Mouse (Mus musculus) layer of hippocampus, adult 2 months (tissue): ENCODE results near the gene Bbs7. TPM values are rescaled to one million over a fixed set of nuclear protein-coding genes. Genes with fewer than 3 reads are reported as not detected.

Experiments
- DNase-seq, 2 experiments: peaks; one replicate each; pipeline ENCODE4 v3.0.0; 2022; ENCODE audit warnings: low spot score in 2 of 2
- H3K27ac ChIP-seq: fragments of 200-600 bp; 2 replicates; pipeline ENCODE4 v1.8.1; 2022
- H3K4me3 ChIP-seq: fragments of 200-600 bp; 2 replicates; pipeline ENCODE4 v1.8.1; 2022; ENCODE audit warnings: mild to moderate bottlenecking
- CTCF ChIP-seq: fragments of 200-600 bp; conservative IDR thresholded peaks from 2 replicates; pipeline ENCODE4 v1.8.1; 2022; ENCODE audit warnings: antibody characterized with exemption, mild to moderate bottlenecking, moderate library complexity
- total RNA-seq, 2 experiments: library from RNA; stranded (reverse); gene quantifications; 2 replicates each; pipeline ENCODE4 v1.2.3; 2021

Bbs7 gene
- total RNA-seq, 2 experiments from 2014 or later = 17.4 to 17.7 TPM

DNA sequence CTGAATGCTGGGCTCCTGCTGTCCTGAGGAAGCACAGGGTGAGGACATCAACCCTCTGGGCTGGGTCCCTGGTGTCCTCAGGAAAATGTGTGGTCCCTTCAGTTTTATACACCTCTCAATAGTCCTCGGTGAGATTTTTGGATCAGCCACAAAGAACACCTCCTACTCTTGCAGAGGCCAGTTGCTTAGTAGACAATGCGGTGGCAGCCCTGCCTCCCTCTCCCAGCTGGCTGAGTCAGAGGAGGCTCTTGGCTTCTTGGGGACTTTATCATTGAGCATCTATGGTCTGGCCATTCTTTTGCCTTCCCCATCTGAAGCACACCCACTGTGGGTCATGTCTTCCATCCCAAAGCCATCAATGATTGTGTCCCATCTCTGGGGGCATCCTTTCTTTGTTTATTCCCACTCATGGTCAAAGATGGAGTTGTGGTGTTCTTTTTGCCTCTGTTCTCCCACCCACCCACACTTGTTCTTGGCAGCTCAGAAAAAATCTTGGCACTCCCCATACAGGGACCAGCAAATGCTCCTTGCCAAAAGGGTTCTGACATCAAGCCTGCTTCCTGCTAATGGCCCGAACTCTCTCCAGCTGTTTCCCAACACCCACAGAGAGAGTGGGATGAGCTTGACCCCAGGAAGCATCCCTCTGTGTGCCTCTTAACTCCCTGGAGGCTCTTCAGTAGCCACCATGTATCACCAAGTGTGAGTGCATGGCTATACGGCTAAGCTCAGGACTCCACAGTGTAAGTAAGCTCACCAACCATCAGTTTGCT, 75.4 kb downstream of the Bbs7 start:
- no peak for DNase-seq
- Histone ChIP-seq H3K27ac (no peak overlapping the region), H3K4me3 (no peak overlapping the region)
- TF ChIP-seq CTCF = no peak

DNA sequence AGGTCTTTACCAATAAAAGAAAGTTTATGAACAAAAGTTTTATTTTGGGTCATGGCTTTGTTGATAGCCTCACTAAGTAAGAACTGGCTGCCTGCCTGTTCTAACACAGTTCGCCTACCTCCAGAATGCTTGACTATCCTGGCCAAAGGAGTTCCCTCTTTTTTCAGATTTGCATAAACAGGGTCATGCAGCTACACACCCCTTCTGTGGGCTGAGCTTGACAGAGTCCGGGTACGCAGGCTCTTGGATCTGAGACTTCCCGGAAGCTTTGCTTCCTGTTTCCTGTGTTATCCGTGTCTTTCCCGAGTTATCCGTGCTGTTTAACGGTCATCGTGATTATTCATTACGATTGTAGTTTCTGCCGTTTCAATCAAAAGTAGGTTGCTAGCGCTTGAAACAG, 77.2 kb downstream of the Bbs7 start:
- no peak overlapping the region for H3K27ac ChIP-seq
- DNase-seq = no peak
- H3K4me3 ChIP-seq = no peak overlapping the region
- no peak for TF ChIP-seq CTCF

- no peak for TF ChIP-seq CTCF
- no peak for DNase-seq
- Histone ChIP-seq H3K4me3 (no peak overlapping the region), H3K27ac (no peak overlapping the region)
These were observed 80.0 kb downstream of the Bbs7 start for GRCm38 (mm10) chr3:36533201-36533672.

- no peak for TF ChIP-seq CTCF
- Histone ChIP-seq H3K27ac (no peak overlapping the region), H3K4me3 (no peak overlapping the region)
- DNase-seq = no peak
These were observed 80.5 kb downstream of the Bbs7 start for GRCm38 (mm10) chr3:36532738-36533137.

- DNase-seq = no peak
These were observed 81.2 kb downstream of the Bbs7 start for GRCm38 (mm10) chr3:36531979-36532542.

DNA sequence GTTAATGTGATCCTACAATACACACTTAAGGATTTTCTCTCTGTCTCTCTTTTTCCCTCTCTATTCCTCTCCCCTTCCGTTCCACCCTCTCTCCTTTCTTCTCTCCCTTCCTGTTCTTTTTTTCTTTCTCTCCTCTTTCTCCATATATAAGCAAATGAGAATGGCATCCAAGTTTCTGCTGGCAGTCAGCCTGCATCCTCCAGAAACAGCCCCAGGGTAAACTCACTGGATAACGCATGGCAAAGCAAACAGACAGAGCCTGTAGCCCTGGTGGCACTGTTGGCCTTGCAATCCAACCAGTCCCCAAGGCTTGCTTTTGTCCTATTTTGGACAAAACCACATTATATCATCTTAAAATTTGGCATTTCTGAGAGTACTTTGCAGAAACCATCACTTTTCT, 82.0 kb downstream of the Bbs7 start:
- H3K4me3 ChIP-seq = no peak overlapping the region

More at GRCm38 (mm10) chr3:36531979-36532542, 81.2 kb downstream of the Bbs7 start:
- peak overlapping the region; percentile 30; the same call in 1 of the 2 replicates for H3K4me3 ChIP-seq
- no peak overlapping the region for H3K27ac ChIP-seq
- TF ChIP-seq CTCF = no peak

GRCm38 (mm10) chr3:36530781-36531180, 82.5 kb downstream of the Bbs7 start:
- DNase-seq = no peak
- no peak overlapping the region for H3K27ac ChIP-seq
- TF ChIP-seq CTCF = no peak
- no peak overlapping the region for H3K4me3 ChIP-seq

More for the DNA sequence above, 82.0 kb downstream of the Bbs7 start:
- H3K27ac ChIP-seq = no peak overlapping the region
- no peak for DNase-seq
- no peak for TF ChIP-seq CTCF

DNA sequence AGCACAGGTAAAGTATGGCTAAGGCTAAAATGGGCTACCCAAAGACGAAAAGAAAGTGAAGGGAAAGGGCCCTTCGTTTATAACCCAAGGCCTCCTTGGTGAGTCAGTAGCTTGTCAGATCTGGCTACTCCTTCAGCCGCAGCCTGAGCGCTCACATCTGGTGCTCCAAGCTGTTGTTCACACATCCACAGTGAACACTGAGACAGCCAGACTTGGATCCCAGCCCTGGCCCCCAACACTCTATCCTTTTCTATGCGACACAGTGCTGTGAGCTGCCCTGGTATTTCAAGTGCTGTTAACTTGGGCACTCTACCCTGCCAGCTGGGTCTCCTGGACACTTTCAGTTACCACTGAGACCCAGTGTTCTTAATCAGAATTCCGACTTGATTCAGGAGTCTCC, 82.9 kb downstream of the Bbs7 start:
- no peak overlapping the region for H3K27ac ChIP-seq
- DNase-seq = no peak
- no peak overlapping the region for H3K4me3 ChIP-seq
- TF ChIP-seq CTCF = no peak

GRCm38 (mm10) chr3:36524466-36524865, 88.8 kb downstream of the Bbs7 start:
- H3K27ac ChIP-seq = no peak overlapping the region
- no peak for TF ChIP-seq CTCF
- no peak overlapping the region for H3K4me3 ChIP-seq
- DNase-seq = no peak

Other genes with a start within 250 kb of the Bbs7 start
- 10 to 100 TPM; 48.6 to 53.4 TPM for gene Anxa5, start 137.6 kb downstream of the Bbs7 start, total RNA-seq
- gene 1810062G17Rik, start 137.5 kb downstream of the Bbs7 start, total RNA-seq = not detected
- 1 to 10 TPM; 2.4 to 3.1 TPM for gene Gm11549, start 91.7 kb downstream of the Bbs7 start, total RNA-seq
- 10 to 100 TPM; 38.4 to 40.7 TPM for gene Exosc9, start 60.9 kb downstream of the Bbs7 start, total RNA-seq
- 1 to 10 TPM; 1.5 to 1.8 TPM for gene Ccna2, start 41.3 kb downstream of the Bbs7 start, total RNA-seq
- 1 to 10 TPM; 4.1 to 5.9 TPM for gene Trpc3, start 76.7 kb upstream of the Bbs7 start, total RNA-seq
- gene 4932438A13Rik, start 249.6 kb upstream of the Bbs7 start, total RNA-seq = 10 to 100 TPM; 95.0 to 98.2 TPM